Mouse (Mus musculus): ENCODE measurements around the gene Gm28230. TPM values are rescaled to one million over a fixed set of nuclear protein-coding genes. Genes with fewer than 3 reads are reported as not detected.
A peak's percentile ranks its signal among the peaks of the same experiment; 100 is the strongest.

Gene Gm28230
- total RNA-seq, 4 experiments from 2014 or later, result not detected

DNA sequence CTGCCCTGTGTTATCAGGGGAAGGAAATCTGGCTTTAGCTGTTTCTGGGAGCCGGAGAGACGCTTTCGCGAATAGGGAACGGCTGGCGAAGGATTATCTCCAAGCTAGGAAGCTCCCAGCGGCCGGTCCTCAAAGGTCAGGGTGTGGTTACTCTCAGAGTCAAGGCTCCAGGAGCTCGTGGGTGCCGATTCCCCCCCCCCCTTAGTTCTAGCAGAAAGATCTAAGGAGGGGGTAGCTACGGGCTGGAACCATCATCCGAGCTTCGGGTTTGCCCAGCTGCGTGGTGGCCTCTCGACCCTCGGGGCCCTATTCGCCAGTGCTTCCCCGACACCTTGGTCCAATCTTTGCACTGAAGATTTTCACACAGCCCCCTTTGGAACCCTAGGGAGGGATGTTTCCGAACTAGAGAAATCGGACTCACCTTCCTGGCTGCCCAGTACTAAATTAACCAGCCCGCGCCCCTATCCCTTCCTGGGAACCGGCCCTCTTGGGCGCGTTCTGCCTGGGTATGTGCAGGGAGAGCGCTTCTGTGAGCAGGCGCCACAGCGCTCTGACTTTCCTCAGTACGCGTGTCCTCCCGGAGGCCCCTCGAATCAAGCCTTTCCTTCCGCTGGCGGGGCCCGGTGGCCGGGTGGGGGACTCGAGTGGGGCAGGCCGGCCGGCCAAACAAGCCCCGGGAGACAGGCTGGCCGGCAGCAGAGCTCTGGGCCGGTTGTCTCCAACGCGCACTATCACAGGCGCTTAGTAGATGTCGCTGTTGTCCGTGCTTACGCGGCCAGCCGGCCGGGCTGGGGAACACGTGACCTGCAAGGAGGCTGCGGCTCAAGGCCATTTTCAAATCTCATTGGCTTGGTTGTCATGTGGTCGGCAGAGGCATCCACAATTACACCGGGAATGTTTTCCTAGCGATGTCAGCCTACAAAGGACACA, 35.2 kb upstream of the Gm28230 start, which contains the start of gene Hoxd10:
Hoxd10 (plus strand) TSS at position 903 of the 930 bp plus-strand sequence.
- DNase-seq (ENCODE audit: low spot score), result no peak

DNA sequence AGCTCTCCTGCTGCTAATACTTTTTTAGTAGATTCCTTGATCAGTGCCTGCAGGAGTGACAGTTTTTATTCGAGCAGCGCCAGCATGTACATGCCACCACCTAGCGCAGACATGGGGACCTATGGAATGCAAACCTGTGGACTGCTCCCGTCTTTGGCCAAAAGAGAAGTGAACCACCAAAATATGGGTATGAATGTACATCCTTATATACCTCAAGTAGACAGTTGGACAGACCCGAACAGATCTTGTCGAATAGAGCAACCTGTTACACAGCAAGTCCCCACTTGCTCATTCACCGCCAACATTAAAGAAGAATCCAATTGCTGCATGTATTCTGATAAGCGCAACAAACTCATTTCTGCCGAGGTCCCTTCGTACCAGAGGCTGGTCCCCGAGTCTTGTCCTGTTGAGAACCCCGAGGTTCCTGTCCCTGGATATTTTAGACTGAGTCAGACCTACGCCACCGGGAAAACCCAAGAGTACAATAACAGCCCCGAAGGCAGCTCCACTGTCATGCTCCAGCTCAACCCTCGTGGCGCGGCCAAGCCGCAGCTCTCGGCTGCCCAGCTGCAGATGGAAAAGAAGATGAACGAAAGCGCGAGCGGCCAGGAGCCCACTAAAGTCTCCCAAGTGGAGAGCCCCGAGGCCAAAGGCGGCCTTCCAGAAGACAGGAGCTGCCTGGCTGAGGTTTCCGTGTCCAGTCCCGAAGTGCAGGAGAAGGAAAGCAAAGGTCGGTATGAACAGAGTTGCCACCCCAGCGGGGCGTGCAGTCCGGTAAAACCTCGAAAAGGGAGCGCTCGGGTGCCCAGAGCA, 34.3 kb upstream of the Gm28230 start:
- no peak for DNase-seq (ENCODE audit: low spot score)

DNA sequence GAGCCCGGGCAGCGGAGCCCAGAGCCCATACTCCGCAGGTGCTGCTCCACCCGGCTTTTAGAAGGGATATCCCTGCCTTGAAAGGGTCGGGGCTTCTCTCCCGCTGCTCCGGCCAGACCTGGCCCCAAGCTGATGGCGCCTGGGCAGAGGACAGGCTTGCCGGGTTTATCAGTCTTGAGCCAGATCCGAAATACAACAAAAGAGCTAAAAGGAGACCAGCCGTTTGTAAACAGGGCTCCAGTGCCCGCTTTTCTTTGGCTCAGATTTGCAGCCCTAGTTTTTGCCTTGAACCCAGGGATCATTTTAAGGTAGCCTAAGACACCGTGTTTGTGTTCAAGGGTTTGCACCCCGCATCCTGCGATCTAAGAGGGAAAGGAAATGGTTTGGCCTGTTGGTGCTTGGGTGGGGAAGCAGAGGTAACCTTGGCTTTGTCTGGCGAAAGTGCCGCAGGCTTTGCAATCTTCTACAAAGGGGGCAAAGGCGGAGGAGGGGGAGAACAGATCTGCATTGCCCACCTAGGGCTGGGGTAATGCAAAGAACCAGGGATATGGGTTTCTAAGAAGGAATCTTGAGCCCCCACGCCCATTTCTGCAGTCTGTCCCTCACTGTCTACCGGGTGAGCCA, 33.6 kb upstream of the Gm28230 start:
- DNase-seq (ENCODE audit: low spot score), result no peak

DNA sequence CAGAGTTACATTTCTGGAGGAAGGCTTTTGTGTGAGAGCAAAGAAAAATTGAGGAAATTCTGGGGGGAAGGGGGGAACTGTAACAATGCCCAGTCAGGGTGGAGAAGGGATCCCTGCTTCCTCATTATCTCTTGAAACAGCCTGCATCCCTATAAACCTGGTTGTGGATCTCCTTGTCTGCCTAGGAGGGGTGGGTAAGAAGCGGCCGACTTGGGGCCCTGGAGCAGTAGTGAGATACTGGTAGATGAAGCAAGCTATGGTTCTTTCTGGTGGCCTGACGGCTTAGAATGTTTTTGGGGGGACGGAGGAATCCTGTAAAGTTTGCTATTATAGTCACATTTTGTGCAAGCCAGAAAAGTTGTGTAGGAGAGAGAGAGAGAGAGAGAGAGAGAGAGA, 33.1 kb upstream of the Gm28230 start:
- no peak for DNase-seq (ENCODE audit: low spot score)

DNA sequence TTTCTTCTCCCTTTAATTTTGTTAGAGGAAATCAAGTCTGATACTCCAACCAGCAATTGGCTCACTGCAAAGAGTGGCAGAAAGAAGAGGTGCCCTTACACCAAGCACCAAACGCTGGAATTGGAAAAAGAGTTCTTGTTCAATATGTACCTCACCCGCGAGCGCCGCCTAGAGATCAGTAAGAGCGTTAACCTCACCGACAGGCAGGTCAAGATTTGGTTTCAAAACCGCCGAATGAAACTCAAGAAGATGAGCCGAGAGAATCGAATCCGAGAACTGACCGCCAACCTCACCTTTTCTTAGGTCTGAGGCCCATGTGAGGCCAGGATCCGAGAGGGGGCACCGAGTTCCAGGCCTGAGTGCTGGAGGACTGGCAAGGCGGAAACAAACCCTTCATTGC, 32.5 kb upstream of the Gm28230 start:
- DNase-seq (ENCODE audit: low spot score), result no peak

DNA sequence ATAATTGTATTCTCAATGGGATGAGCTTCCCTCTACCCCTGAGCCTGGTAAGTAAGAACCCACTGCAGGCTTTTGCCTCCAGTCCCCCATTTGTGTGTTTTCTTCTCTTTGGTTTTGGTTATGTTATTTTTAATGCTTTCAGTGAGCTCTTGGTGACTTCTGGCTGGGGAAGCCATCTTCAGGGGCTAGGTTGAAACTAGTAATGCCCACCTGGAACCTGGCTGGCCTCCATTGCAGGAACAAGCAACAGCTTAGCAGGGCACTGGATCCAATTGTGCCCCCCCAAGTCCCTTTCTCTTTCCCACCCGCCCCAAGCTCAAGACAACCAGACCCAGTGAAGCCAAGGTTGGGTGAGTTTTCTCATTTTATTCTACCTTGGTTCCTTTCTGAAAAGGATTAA, 31.1 kb upstream of the Gm28230 start:
- no peak for DNase-seq (ENCODE audit: low spot score)

DNA sequence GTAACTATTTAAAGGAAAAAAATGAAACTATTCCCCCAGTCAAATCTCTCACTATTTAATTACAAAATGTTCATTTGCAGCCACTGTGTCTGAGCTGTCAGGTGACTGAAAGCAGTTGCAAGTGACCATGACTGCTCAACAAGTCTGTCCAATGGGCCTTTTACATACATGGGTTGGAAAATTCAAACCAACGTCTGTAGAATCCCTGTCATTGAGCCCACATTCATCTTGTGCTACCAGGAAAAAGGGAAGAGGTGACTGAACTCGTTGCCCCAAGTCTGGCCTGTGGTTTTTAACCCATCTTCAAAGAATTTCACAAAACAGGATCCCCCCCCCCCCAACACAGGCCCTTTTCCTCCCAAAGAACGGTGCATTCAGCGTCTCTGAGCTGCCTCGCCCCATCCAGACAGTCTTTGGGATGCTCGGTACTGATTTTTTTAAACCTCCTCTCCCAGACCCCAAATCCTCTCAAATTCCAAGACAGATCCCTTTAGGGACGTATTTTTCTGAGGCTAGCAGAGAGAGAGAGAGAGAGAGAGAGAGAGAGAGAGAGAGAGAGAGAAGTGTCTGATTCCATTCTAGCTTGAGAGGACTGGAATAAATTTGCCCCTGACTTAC, 30.6 kb upstream of the Gm28230 start:
- no peak for DNase-seq (ENCODE audit: low spot score)

DNA sequence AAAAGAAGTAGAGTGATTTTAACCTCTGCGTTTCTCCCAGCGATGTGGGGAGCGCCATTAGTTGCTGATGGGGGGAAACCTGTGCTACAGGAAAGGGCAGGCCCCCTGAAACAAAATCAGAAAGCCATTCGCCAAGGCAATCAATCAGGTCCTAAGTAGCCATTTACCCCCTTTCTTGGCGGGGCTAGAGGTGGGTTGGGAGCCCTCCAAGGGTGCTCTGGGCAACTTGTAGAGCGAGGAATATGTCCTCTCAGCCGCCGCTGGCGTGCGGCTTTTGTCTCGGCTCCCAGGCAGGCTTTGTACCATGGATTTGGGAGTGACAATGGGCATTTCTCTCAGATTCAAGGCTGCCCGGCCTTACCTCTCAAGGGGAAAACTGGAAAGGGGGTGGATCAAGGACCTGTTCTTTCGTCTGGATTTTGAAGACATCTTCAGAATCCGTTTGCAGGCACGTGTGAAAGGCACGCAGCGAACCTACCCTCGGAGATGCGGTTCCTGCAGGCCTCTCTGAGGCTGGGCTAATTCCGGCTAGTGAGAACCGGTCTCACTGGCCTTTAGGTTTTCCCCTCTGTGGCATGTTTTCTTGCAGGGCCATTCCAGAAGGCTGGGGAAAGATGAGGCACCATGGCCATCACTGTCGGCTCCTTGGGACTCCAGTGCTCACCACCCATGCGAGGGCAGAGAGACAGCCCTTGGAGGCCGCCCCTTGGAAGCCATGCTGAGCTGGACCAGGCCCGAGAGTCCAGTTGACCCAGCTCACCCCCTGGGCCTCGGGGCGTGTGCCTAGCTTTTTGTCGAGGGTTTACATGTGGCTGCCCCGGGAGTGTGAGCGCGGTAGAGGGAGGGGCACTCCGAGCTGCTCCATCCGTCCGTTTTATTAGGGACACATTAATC, 29.8 kb upstream of the Gm28230 start:
- DNase-seq (ENCODE audit: low spot score), result no peak

DNA sequence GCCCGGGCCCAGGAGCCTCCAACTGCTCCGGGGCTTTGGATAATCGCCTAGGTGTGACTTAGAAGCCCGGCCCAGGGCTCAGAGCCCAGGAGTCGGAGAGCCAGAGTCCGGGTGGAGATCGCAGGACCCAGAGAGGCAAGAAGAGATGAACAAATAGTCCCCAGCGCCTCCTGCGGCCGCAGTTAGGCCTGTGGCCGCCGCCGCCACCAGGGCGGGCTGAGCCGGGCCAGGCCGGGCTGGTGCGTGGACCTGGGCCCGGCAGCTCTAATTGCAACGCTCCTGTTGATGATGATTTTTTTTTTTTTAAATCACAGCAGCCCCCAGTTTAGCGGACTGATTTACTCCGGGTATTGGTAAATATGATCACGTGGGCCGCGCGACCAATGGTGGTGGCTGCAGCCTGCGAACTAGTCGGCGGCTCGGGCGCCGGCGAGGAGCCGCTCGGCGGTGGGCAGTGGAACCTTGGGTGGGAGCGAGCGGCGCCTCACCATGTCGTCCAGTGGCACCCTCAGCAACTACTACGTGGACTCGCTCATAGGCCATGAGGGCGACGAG, 28.9 kb upstream of the Gm28230 start, which contains the start of gene Hoxd9:
Hoxd9 (plus strand) TSS at position 161 of the 555 bp plus-strand sequence.
- no peak for DNase-seq (ENCODE audit: low spot score)

DNA sequence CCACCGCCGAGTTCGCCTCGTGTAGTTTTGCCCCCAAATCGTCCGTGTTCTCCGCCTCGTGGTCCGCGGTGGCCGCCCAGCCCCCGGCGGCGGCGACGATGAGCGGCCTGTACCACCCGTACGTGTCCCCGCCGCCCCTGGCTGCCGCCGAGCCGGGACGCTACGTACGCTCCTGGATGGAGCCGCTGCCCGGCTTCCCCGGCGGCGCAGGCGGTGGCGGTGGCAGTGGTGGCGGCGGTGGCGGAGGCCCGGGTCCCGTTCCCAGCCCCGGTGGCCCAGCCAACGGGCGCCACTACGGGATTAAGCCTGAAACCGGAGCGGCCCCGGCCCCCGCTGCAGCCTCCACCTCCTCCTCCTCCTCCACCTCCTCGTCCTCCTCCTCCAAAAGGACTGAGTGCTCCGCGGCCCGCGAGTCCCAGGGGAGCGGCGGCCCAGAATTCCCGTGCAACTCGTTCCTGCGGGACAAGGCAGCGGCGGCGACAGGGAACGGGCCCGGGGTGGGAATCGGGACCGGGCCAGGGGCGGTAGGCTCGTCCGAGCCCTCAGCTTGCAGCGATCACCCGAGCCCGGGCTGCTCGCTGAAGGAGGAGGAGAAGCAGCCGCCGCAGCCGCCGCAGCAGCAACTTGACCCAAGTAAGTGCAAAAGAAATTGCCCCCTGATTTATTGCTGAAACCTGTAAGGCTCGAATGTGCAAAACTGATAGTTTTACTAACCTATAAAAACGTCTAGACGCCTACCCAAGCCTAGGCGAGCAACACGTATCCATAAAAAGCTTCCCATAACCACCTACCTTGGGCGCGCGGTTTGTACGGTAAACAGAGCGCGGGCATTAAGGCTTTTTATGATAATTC, 28.1 kb upstream of the Gm28230 start:
- DNase-seq (ENCODE audit: low spot score), result no peak

DNA sequence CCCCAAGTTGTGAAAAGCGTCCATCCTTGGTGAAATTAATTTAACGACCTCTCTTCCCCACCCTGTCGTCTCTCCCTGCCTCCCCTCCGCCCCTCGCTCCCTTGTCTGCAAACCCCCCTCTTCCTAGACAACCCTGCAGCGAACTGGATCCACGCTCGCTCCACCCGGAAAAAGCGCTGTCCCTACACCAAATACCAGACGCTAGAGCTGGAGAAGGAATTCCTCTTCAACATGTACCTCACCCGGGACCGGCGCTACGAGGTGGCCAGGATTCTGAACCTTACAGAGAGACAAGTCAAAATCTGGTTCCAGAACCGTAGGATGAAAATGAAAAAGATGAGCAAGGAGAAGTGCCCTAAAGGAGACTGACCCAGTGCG, 27.5 kb upstream of the Gm28230 start:
- DNase-seq (ENCODE audit: low spot score), result no peak

DNA sequence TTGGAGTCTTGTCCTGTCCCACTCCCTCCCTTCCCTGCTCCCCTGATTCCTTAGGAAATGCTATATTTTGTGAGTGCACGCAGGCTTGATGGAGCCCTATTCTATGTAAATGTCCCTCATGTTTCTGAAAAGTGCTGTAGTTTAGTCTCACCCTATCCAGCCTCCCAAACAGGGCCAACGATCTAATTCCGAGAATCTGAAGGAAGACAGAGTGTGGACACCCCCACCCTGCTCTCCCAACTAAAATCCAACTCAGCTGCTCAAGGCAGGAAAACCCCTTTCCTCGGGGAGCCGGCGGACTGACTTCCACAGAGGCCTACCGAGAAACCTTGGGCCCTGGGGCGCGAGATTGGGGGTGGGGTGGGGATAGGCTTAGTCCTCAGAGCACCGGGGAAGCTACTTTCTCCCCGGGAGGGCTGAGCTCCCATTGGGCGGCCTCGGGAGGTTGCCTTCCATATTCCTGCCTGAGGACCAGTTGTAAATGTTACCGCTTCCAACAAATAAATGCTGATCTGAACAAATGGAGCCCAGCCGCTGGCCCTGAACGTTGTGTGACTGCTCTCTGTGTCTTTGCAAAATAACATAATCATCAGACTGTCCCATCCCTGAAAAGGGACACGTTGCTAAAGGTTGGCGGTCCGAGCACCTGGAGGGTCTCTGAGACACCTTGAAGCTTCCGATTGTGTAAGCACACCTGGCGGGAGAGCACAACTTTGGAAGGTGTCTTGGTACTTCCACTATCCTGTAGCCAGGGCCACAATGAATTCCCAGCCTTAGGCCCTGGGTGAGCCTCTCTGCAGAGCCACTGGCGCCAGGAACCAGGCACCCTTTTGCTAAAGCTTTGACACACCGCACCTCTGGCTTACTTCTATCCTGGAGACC, 26.6 kb upstream of the Gm28230 start:
- no peak for DNase-seq (ENCODE audit: low spot score)

DNA sequence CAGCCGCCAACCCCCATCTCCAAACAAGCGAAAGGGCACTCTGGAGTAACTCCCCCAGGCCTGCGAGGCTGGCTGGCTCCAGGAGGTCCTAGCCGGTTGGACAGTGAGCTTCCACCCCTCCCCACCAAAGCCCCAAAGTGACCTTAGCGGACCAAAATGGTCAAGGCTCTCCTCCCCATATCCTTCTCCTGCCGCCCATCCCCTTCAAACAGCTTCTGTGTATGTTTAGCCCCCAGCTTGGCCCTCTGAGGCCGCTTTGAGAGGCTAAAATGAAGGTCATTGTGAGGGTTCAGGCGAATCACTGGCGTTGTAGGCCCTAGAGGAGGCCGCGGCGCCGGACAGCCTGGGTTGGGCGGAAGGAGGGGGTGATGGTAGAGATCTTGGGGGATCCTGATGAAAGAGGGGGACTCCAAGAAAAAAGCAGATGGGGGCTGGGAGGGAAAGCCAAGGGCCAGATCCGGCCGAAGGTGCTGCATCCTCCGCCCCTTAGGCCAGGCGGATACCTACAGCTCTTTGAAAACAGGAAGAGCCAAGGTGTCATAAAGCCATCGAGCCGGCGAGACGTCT, 25.9 kb upstream of the Gm28230 start:
- no peak for DNase-seq (ENCODE audit: low spot score)

DNA sequence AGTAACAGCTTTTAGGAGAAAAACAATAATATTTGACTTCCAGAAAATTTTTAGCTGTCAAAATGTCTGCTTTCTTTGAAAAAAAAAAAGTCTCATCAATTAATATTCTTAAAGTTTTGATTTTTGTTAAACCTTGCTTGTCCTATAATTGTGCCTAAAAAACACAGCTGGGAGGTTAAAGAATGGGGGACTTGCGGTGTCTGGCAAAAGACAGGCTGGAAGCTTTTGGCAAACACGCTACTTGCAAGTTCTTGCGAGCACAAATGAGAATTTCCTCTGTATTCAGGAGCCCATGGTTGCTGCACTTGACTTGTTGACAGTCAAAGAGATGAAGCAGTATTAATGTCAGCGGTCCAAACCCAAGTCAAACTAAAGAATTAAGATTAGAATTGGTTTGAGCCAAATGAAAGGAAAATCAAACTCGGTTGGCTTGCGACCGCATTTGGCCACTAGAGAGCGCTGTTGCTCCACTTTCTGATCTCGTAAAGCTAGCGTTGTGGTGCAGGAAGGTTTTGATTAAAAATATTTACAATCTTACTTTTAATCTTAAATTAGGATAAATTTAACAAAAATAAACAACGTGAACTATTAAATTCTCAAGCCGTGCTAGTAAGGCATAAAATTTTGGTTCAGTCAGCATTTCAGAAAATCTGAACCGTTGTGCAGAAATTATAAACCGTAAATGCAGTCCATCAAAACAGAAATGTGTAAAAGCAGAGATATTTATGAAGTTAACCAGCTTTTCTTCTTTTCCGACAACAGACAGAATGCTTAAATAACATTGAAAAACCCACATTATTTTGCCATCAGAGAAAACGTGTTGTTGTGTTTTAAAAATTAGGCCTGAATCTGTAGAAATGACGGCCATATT, 24.3 kb upstream of the Gm28230 start:
- peak; percentile 78 for DNase-seq (ENCODE audit: low spot score)

DNA sequence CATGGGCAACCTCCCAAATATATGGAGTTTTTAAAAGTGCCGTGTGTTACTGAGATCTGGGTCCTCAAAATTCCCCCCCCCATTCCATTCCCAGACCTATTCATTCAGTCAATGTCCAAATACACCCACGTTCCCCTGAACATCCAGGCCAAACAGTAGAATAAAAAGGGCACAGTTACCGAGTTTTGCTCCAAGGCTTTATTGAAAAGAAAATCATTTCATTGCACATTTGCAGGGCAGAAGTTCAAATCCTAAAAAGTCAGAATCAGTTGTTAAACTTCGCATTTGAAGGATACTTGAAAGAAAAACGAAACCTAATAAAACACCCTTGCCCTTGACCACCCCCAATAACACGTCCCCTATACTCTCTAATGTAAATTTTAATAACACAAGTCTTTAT, 23.7 kb upstream of the Gm28230 start:
- DNase-seq (ENCODE audit: low spot score), result no peak

DNA sequence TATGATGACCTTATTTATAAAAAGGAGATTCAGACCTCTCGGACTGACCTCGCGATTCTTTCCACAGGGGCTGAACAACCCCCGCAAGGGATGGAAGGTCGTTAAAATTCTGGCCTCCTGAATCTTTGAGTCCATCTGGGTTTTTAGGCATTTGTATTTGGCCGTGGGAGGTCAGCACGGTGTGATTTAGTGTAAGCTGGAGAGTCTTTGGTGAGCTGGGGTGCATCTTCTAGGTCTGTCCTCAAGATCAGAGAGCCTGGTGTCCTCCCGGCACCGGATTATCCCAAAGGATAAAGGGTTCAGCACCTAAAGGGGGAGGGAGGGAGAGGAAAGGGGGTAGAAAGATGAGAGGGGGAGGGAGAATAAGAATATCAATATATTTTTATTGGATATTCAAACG, 23.2 kb upstream of the Gm28230 start:
- no peak for DNase-seq (ENCODE audit: low spot score)
